Mouse (Mus musculus) C2C12 (cell line): ENCODE measurements around the gene Zfp296.

Experiments
- CTCF ChIP-seq: IDR thresholded peaks from one replicate; pipeline ENCODE4 v1.5.1; 2011; ENCODE audit not compliant: control insufficient read depth, insufficient read depth, insufficient read length
- MAX ChIP-seq: IDR thresholded peaks from one replicate; pipeline ENCODE4 v1.6.1; 2011; ENCODE audit warnings: mild to moderate bottlenecking, control low read depth
- USF1 ChIP-seq: IDR thresholded peaks from one replicate; pipeline ENCODE4 v1.6.1; 2011; ENCODE audit warnings: low read depth, mild to moderate bottlenecking, control low read depth, moderate library complexity

DNA sequence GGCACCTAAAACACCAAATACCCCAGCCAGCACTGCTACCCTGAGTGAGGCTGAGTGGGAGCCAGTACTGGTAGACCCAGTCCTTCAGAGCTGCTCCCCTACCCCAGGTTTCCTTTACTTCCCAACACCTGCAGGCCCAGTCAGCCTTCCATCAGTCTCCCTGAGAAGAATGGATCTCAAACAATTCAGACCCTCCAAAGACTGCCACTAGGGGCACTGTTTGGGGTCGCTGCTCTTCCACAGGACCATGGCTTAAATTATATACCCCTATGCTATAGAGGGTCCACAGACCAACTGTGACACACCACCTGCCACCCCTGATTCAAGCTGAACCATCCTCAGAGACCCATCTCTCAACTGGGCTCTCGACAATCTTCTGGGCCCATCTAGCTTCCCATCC is 18.1 kb upstream of the Zfp296 start:
- TF ChIP-seq CTCF, result no peak
- no peak for TF ChIP-seq USF1
- TF ChIP-seq MAX, result no peak
